ENCODE assay signal across 9 mouse cellular contexts in genomic region chr13:93839721-93840120, GRCm38 (mm10).
DNase-seq lines count a peak whose midpoint lies in the region; ATAC-seq and TF ChIP-seq lines count a peak whose summit lies in the region.
"Had no signal": no experiment of that assay in that cellular context is flagged by ENCODE, and none has a peak within 500 bp of the region (broad histone marks: within the 10 kb centered on the region; RNA-seq: fewer than 3 reads in every experiment).

No protein-coding gene starts in this region.

- peak overlapping the region; percentile 76 for H3K27ac ChIP-seq in gastrocnemius, adult 2 months
- peak overlapping the region; percentile 94 for H3K27ac ChIP-seq in limb, embryonic 13.5 days

- TF ChIP-seq CTCF in gastrocnemius, adult 2 months (IDR thresholded peaks at IDR 0.05), result no peak

- no peak for ATAC-seq in limb, embryonic 13.5 days (ENCODE audit: low FRiP score, low read depth)
- ATAC-seq: Patski had no signal

- H3K9ac ChIP-seq in limb, embryonic 13.5 days, result no peak overlapping the region

- intact Hi-C loops in gastrocnemius, adult 2 months (cut with DNase I), result no loop called here
- intact Hi-C loops in left cerebral cortex, postnatal 14 days (cut with DNase I), result no loop called here

- 19% methylated on average over 2 of the region's 2 CpGs for WGBS in limb, embryonic 13.5 days

- H3K4me3 ChIP-seq in gastrocnemius, adult 2 months, result peak overlapping the region; percentile 45
- H3K4me3 ChIP-seq in limb, embryonic 13.5 days, result no peak overlapping the region

- H3K27me3 ChIP-seq in limb, embryonic 13.5 days, result no peaks in the 10 kb centered on the region
- H3K27me3 ChIP-seq: Patski had no signal

- peaks cover 52% of the 10 kb centered on the region for H3K4me1 ChIP-seq in limb, embryonic 13.5 days

- peaks cover 4% of the 10 kb centered on the region; the same call in 1 of the 2 replicates for H3K9me3 ChIP-seq in limb, embryonic 13.5 days

- peak overlapping the region; percentile 50 for H3K4me2 ChIP-seq in limb, embryonic 13.5 days (replicated peaks)

- no peak for DNase-seq in gastrocnemius, adult 2 months
- DNase-seq in gastrocnemius, postnatal 25 days, result no peak
- DNase-seq in thymus, postnatal 25 days, result peak; percentile 9
- DNase-seq in thymus, adult 18-20 months, result no peak
- no peak for DNase-seq in left cerebral cortex, postnatal 14 days (ENCODE audit: low spot score in 2 of 2)
- DNase-seq in gastrocnemius, adult 8-10 months (ENCODE audit: low spot score in 2 of 2), result no peak
- DNase-seq in layer of hippocampus, postnatal 14 days (ENCODE audit: low spot score in 2 of 2), result no peak

- H3K36me3 ChIP-seq in limb, embryonic 13.5 days, result no peaks in the 10 kb centered on the region
